34 mouse cellular contexts compared by ENCODE assay signal in the genomic region with DNA sequence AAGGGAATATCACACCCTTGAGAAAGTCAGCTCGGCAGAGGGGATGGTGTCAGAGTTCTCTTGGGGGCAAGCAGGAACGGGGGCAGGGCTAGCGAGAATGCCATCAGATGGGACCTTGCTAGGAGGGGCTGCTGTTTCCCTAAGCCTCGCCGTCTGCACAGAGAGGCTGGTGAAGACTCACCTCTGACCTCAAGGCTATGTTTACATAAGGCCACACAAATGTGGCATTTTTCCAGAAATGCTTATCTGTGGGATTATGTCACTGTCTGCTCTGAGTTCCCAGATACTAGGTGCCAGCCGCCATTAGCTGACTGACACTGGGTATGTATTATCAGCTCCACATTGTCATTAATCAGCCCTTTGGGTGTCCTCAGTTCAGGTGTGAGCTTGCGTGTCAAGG. TPM values are rescaled to one million over a fixed set of nuclear protein-coding genes. Genes with fewer than 3 reads are reported as not detected.
DNase-seq lines count a peak whose midpoint lies in the region; ATAC-seq lines count a peak whose summit lies in the region.
"Had no signal": no experiment of that assay in that cellular context is flagged by ENCODE, and none has a peak within 500 bp of the region (broad histone marks: within the 10 kb centered on the region; RNA-seq: fewer than 3 reads in every experiment).

No protein-coding gene starts in this region.

- no peak for DNase-seq in heart, embryonic 10.5 days (ENCODE audit: low spot score)
- DNase-seq in heart, adult 11 months = no peak
- DNase-seq in liver = no peak
- DNase-seq in neural tube, embryonic 10.5 days (ENCODE audit: extremely low spot score, low spot score) = no peak
- peak; percentile 58 for DNase-seq in yolk sac, embryonic 10.5 days (ENCODE audit: low spot score)
- no peak for DNase-seq in retina, postnatal 1 day
- DNase-seq: adrenal gland, postnatal 10 days; cerebellum, adult 11 months; cerebellum, adult 9-10 months; cerebellum, postnatal 36 days; gastrocnemius, postnatal 25 days; heart, adult 18-20 months; heart, postnatal 14 days; kidney, adult 11 months; kidney, postnatal 36 days; lung, postnatal 14 days; right cerebral cortex, postnatal 14 days; thymus, postnatal 25 days had no signal

- no peaks in the 10 kb centered on the region for H3K9me3 ChIP-seq in heart, embryonic 10.5 days
- H3K9me3 ChIP-seq in liver, embryonic 12.5 days (replicated peaks) = no peaks in the 10 kb centered on the region
- no peaks in the 10 kb centered on the region for H3K9me3 ChIP-seq in neural tube, embryonic 13.5 days
- H3K9me3 ChIP-seq: embryonic facial prominence, embryonic 13.5 days; forebrain, embryonic 10.5 days; forebrain, embryonic 15.5 days; heart, embryonic 13.5 days; kidney, embryonic 15.5 days; limb, embryonic 12.5 days; liver, embryonic 15.5 days; midbrain, embryonic 15.5 days; neural tube, embryonic 12.5 days; stomach, embryonic 15.5 days had no signal

- 17% methylated on average over 7 of the region's 7 CpGs for WGBS in heart, embryonic 10.5 days
- 48% methylated on average over 7 of the region's 7 CpGs for WGBS in liver, embryonic 12.5 days (ENCODE audit: insufficient replicate concordance)
- WGBS in neural tube, embryonic 13.5 days = 64% methylated on average over 7 of the region's 7 CpGs

- no peaks in the 10 kb centered on the region for H3K36me3 ChIP-seq in heart, embryonic 10.5 days
- H3K36me3 ChIP-seq in liver, embryonic 12.5 days = no peaks in the 10 kb centered on the region
- H3K36me3 ChIP-seq in neural tube, embryonic 13.5 days = peaks cover 4% of the 10 kb centered on the region; the same call in 1 of the 2 replicates
- H3K36me3 ChIP-seq: embryonic facial prominence, embryonic 13.5 days; forebrain, embryonic 10.5 days; G1E; heart, embryonic 13.5 days; kidney, embryonic 15.5 days; limb, embryonic 12.5 days; liver, embryonic 15.5 days; neural tube, embryonic 12.5 days; stomach, embryonic 15.5 days had no signal

- peak; percentile 24 for ATAC-seq in liver, embryonic 12.5 days
- no peak for ATAC-seq in neural tube, embryonic 13.5 days (ENCODE audit: low read depth)
- ATAC-seq: forebrain, embryonic 15.5 days; midbrain, embryonic 15.5 days; Patski had no signal

- H3K27ac ChIP-seq in heart, embryonic 10.5 days = peak overlapping the region; percentile 0; the same call in 1 of the 2 replicates
- no peak overlapping the region for H3K27ac ChIP-seq in liver, embryonic 12.5 days
- H3K27ac ChIP-seq in neural tube, embryonic 13.5 days (replicated peaks) = 0 out of 2 replicates have a peak overlapping the region, but pooled peaks have one; percentile 28
- H3K27ac ChIP-seq: embryonic facial prominence, embryonic 13.5 days; forebrain, embryonic 10.5 days; forebrain, embryonic 15.5 days; heart, embryonic 13.5 days; kidney, embryonic 15.5 days; layer of hippocampus, adult 2 months; left cerebral cortex, adult 2 months; limb, embryonic 12.5 days; liver, embryonic 15.5 days; neural tube, embryonic 12.5 days; stomach, embryonic 15.5 days had no signal

- no peak overlapping the region for H3K4me3 ChIP-seq in heart, embryonic 10.5 days
- no peak overlapping the region for H3K4me3 ChIP-seq in liver, embryonic 12.5 days
- no peak overlapping the region for H3K4me3 ChIP-seq in neural tube, embryonic 13.5 days
- H3K4me3 ChIP-seq: embryonic facial prominence, embryonic 13.5 days; forebrain, embryonic 10.5 days; forebrain, embryonic 15.5 days; heart, embryonic 13.5 days; kidney, embryonic 15.5 days; layer of hippocampus, adult 2 months; left cerebral cortex, adult 2 months; limb, embryonic 12.5 days; liver, embryonic 15.5 days; midbrain, embryonic 15.5 days; neural tube, embryonic 12.5 days; stomach, embryonic 15.5 days had no signal

- H3K4me1 ChIP-seq in heart, embryonic 10.5 days = peaks cover 25% of the 10 kb centered on the region
- H3K4me1 ChIP-seq in liver, embryonic 12.5 days = peaks cover 16% of the 10 kb centered on the region; the same call in 1 of the 2 replicates
- H3K4me1 ChIP-seq in neural tube, embryonic 13.5 days (replicated peaks) = peaks cover 41% of the 10 kb centered on the region
- H3K4me1 ChIP-seq: embryonic facial prominence, embryonic 13.5 days; kidney, embryonic 15.5 days; liver, embryonic 15.5 days; stomach, embryonic 15.5 days had no signal

- no peaks in the 10 kb centered on the region for H3K27me3 ChIP-seq in heart, embryonic 10.5 days (ENCODE audit: insufficient read depth, poor library complexity, severe bottlenecking)
- H3K27me3 ChIP-seq in liver, embryonic 12.5 days (replicated peaks) = no peaks in the 10 kb centered on the region
- H3K27me3 ChIP-seq in neural tube, embryonic 13.5 days = peaks cover 53% of the 10 kb centered on the region
- H3K27me3 ChIP-seq: embryonic facial prominence, embryonic 13.5 days; forebrain, embryonic 15.5 days; heart, embryonic 13.5 days; kidney, embryonic 15.5 days; limb, embryonic 12.5 days; liver, embryonic 15.5 days; midbrain, embryonic 15.5 days; stomach, embryonic 15.5 days had no signal

- H3K4me2 ChIP-seq in liver, embryonic 12.5 days = no peak overlapping the region
- H3K4me2 ChIP-seq in neural tube, embryonic 13.5 days = no peak overlapping the region
- H3K4me2 ChIP-seq: embryonic facial prominence, embryonic 13.5 days; forebrain, embryonic 15.5 days; heart, embryonic 13.5 days; kidney, embryonic 15.5 days; limb, embryonic 12.5 days; liver, embryonic 15.5 days; midbrain, embryonic 15.5 days; neural tube, embryonic 12.5 days; stomach, embryonic 15.5 days had no signal

- no peak overlapping the region for H3K9ac ChIP-seq in liver, embryonic 12.5 days
- H3K9ac ChIP-seq in neural tube, embryonic 13.5 days = 0 out of 2 replicates have a peak overlapping the region, but pooled peaks have one; percentile 31
- H3K9ac ChIP-seq: embryonic facial prominence, embryonic 13.5 days; forebrain, embryonic 15.5 days; heart, embryonic 13.5 days; kidney, embryonic 15.5 days; limb, embryonic 12.5 days; liver, embryonic 15.5 days; midbrain, embryonic 15.5 days; neural tube, embryonic 12.5 days; stomach, embryonic 15.5 days had no signal

RNA-seq across cellular contexts. Expression of a gene that starts 56.0 kb away (rescaled TPM):
- polyA plus RNA-seq in heart, embryonic 10.5 days (2016; fragmentation: Nextera tagmentation; extraction: Ambion mirVana) = 0.17 and 0.44 TPM in 2 replicates
- 0.38 and 0.53 TPM in 2 replicates for polyA plus RNA-seq in liver, embryonic 12.5 days (2016; fragmentation: Nextera tagmentation; extraction: Ambion mirVana)
- 2.8 and 3.7 TPM in 2 replicates for polyA plus RNA-seq in neural tube, embryonic 13.5 days (2015; fragmentation: Nextera tagmentation; extraction: Ambion mirVana)
- polyA plus RNA-seq: G1E had no signal
